Mouse (Mus musculus): ENCODE data around the gene Robo2. TPM values are rescaled to one million over a fixed set of nuclear protein-coding genes. Genes with fewer than 3 reads are reported as not detected.

Gene Robo2
- total and polyA plus RNA-seq, 3 experiments: not detected

GRCm38 (mm10) chr16:74306876-74307542 is 104.6 kb downstream of the Robo2 start:
- TF ChIP-seq NRF1 (IDR thresholded peaks at IDR 0.05; ENCODE audit: insufficient read depth, low read depth, low read length, poor library complexity, severe bottlenecking) (no peak), RCOR1 (IDR thresholded peaks at IDR 0.05; ENCODE audit: low read depth, low read length) (no peak), ZNF384 (IDR thresholded peaks at IDR 0.05; ENCODE audit: low read depth, low read length) (no peak), EP300 (IDR thresholded peaks at IDR 0.05; ENCODE audit: low read depth in 1 of 2, low read length in 2 of 2) (no peak), CHD1 (IDR thresholded peaks at IDR 0.05; ENCODE audit: low read depth, low read length) (no peak), POLR2AphosphoS5 (IDR thresholded peaks at IDR 0.05; ENCODE audit: borderline replicate concordance, low read depth, low read length) (no peak), MAFK (IDR thresholded peaks at IDR 0.05; ENCODE audit: borderline replicate concordance, low read depth, low read length) (no peak), MYB (IDR thresholded peaks at IDR 0.05; ENCODE audit: low read depth, low read length) (no peak), E2F4 (IDR thresholded peaks at IDR 0.05; ENCODE audit: borderline replicate concordance, low read depth, low read length) (no peak), MYC (IDR thresholded peaks at IDR 0.05; ENCODE audit: low read depth, low read length) (no peak), ETS1 (IDR thresholded peaks at IDR 0.05; ENCODE audit: low read depth, low read length) (no peak), MAZ (IDR thresholded peaks at IDR 0.05; ENCODE audit: low read depth, low read length) (no peak), ZC3H11A (IDR thresholded peaks at IDR 0.05; ENCODE audit: low read depth, low read length) (no peak), MAX (IDR thresholded peaks at IDR 0.05; ENCODE audit: low read length) (no peak), GABPA (IDR thresholded peaks at IDR 0.05; ENCODE audit: low read depth, low read length) (no peak), USF1 (IDR thresholded peaks at IDR 0.05; ENCODE audit: low read depth, low read length) (no peak)
- no peak for DNase-seq (ENCODE audit: low read depth, low spot score)
- no peaks in the 10 kb centered on the region for H3K27me3 ChIP-seq (ENCODE audit: control insufficient read depth in 1 of 2, insufficient read depth in 2 of 2, low read length in 2 of 2)
- H3K79me2 ChIP-seq (ENCODE audit: control insufficient read depth, insufficient read depth, low read length, poor library complexity): no peaks in the 10 kb centered on the region
- no peak overlapping the region for H3K9ac ChIP-seq (ENCODE audit: control insufficient read depth, low read depth, low read length, poor library complexity, severe bottlenecking)
- H3K4me3 ChIP-seq (ENCODE audit: control insufficient read depth in 1 of 2, insufficient read depth in 1 of 2, low read depth in 2 of 2, low read length in 2 of 2): no peak overlapping the region
- no peaks in the 10 kb centered on the region for H3K36me3 ChIP-seq (ENCODE audit: control insufficient read depth in 1 of 2, insufficient read depth in 2 of 2, low read length in 2 of 2)
- no peak overlapping the region for H3K27ac ChIP-seq (ENCODE audit: control insufficient read depth, low read depth, low read length)
- no peaks in the 10 kb centered on the region for H3K9me3 ChIP-seq (replicated peaks; ENCODE audit: insufficient read depth, low read length)
- no peaks in the 10 kb centered on the region for H3K4me1 ChIP-seq (ENCODE audit: control insufficient read depth in 1 of 2, insufficient read depth in 2 of 2, low read length in 2 of 2)

- DNase-seq (ENCODE audit: low read depth, low spot score): no peak
- H3K79me2 ChIP-seq (ENCODE audit: control insufficient read depth, insufficient read depth, low read length, poor library complexity): no peaks in the 10 kb centered on the region
- H3K9me3 ChIP-seq (replicated peaks; ENCODE audit: insufficient read depth, low read length): no peaks in the 10 kb centered on the region
- H3K4me3 ChIP-seq (ENCODE audit: control insufficient read depth in 1 of 2, insufficient read depth in 1 of 2, low read depth in 2 of 2, low read length in 2 of 2): no peak overlapping the region
- H3K27me3 ChIP-seq (ENCODE audit: control insufficient read depth in 1 of 2, insufficient read depth in 2 of 2, low read length in 2 of 2): no peaks in the 10 kb centered on the region
- no peaks in the 10 kb centered on the region for H3K4me1 ChIP-seq (ENCODE audit: control insufficient read depth in 1 of 2, insufficient read depth in 2 of 2, low read length in 2 of 2)
- no peak for TF ChIP-seq MYB (IDR thresholded peaks at IDR 0.05; ENCODE audit: low read depth, low read length)
- TF ChIP-seq MAZ (IDR thresholded peaks at IDR 0.05; ENCODE audit: low read depth, low read length): no peak
- TF ChIP-seq MAFK (IDR thresholded peaks at IDR 0.05; ENCODE audit: borderline replicate concordance, low read depth, low read length): no peak
- TF ChIP-seq UBTF (IDR thresholded peaks at IDR 0.05; ENCODE audit: borderline replicate concordance, insufficient read depth, low read depth, low read length): no peak
- TF ChIP-seq SIN3A (IDR thresholded peaks at IDR 0.05; ENCODE audit: low read length): no peak
- no peak for TF ChIP-seq ZNF384 (IDR thresholded peaks at IDR 0.05; ENCODE audit: low read depth, low read length)
- no peak for TF ChIP-seq CTCF (IDR thresholded peaks at IDR 0.05 in 2 of 3, conservative IDR thresholded peaks at IDR 0.05 in 1 of 3; ENCODE audit: control insufficient read depth in 1 of 3, insufficient read depth in 1 of 3, low read depth in 2 of 3, low read length in 3 of 3, poor library complexity in 1 of 3, severe bottlenecking in 1 of 3)
- no peak for TF ChIP-seq MYC (IDR thresholded peaks at IDR 0.05; ENCODE audit: low read depth, low read length)
- no peak for TF ChIP-seq JUND (IDR thresholded peaks at IDR 0.05; ENCODE audit: low read depth, low read length)
- no peak for TF ChIP-seq EP300 (IDR thresholded peaks at IDR 0.05; ENCODE audit: low read depth in 1 of 2, low read length in 2 of 2)
- TF ChIP-seq MXI1 (IDR thresholded peaks at IDR 0.05; ENCODE audit: low read depth, low read length): no peak
- TF ChIP-seq POLR2A (IDR thresholded peaks at IDR 0.05; ENCODE audit: control insufficient read depth in 1 of 2, insufficient read depth in 1 of 2, low read depth in 1 of 2, low read length in 2 of 2, poor library complexity in 1 of 2): no peak
- TF ChIP-seq NRF1 (IDR thresholded peaks at IDR 0.05; ENCODE audit: insufficient read depth, low read depth, low read length, poor library complexity, severe bottlenecking): no peak
- TF ChIP-seq GATA1 (IDR thresholded peaks at IDR 0.05; ENCODE audit: low read depth, low read length): no peak
- no peaks in the 10 kb centered on the region for H3K36me3 ChIP-seq (ENCODE audit: control insufficient read depth in 1 of 2, insufficient read depth in 2 of 2, low read length in 2 of 2)
- H3K9ac ChIP-seq (ENCODE audit: control insufficient read depth, low read depth, low read length, poor library complexity, severe bottlenecking): no peak overlapping the region
- no peak overlapping the region for H3K27ac ChIP-seq (ENCODE audit: control insufficient read depth, low read depth, low read length)
Measured at GRCm38 (mm10) chr16:74287878-74288277, 123.7 kb downstream of the Robo2 start.

All from MEL (cell line).